Mouse (Mus musculus) megakaryocyte, embryonic 14.5 days (primary cell): ENCODE measurements around the gene Abl1. TPM values are rescaled to one million over a fixed set of nuclear protein-coding genes. Genes with fewer than 3 reads are reported as not detected.
"Not testable (repeated sequence)": the region's sequence is repeated elsewhere in the genome, so short reads cannot be mapped to it uniquely, and the experiment has no call there.

Experiments
- H3K27me3 ChIP-seq: replicated peaks from 2 replicates; pipeline ENCODE3; 2012; ENCODE audit warnings: inconsistent platforms
- H3K36me3 ChIP-seq: replicated peaks from 2 replicates; pipeline ENCODE3; 2012; ENCODE audit warnings: low read length, inconsistent platforms, mixed read lengths
- H3K4me1 ChIP-seq: 2 replicates; pipeline ENCODE4 v1.6.1; 2012; ENCODE audit warnings: inconsistent platforms
- H3K4me3 ChIP-seq: replicated peaks from 2 replicates; pipeline ENCODE3; 2012; ENCODE audit warnings: moderate library complexity, mild to moderate bottlenecking, inconsistent platforms
- H3K9me3 ChIP-seq: 2 replicates; pipeline ENCODE4 v1.6.1; 2012; ENCODE audit warnings: inconsistent platforms
- FLI1 ChIP-seq: IDR thresholded peaks from 2 replicates; pipeline ENCODE4 v1.6.1; 2012; ENCODE audit warnings: low read length, inconsistent platforms, mixed read lengths
- GATA1 ChIP-seq: IDR thresholded peaks from 3 replicates; pipeline ENCODE4 v1.6.1; 2012; ENCODE audit warnings: mixed read lengths, low read length, inconsistent platforms, borderline replicate concordance
- polyA plus RNA-seq: library from polyadenylated mRNA; stranded (reverse); fragments of >175 nt; gene quantifications from 2 replicates; pipeline ENCODE4 v1.2.3, GENCODE M21; 2012; ENCODE audit warnings: low replicate concordance; ENCODE audit not compliant: insufficient read depth

The Abl1 gene
- polyA plus RNA-seq, 1 experiment: 29.4 TPM

DNA sequence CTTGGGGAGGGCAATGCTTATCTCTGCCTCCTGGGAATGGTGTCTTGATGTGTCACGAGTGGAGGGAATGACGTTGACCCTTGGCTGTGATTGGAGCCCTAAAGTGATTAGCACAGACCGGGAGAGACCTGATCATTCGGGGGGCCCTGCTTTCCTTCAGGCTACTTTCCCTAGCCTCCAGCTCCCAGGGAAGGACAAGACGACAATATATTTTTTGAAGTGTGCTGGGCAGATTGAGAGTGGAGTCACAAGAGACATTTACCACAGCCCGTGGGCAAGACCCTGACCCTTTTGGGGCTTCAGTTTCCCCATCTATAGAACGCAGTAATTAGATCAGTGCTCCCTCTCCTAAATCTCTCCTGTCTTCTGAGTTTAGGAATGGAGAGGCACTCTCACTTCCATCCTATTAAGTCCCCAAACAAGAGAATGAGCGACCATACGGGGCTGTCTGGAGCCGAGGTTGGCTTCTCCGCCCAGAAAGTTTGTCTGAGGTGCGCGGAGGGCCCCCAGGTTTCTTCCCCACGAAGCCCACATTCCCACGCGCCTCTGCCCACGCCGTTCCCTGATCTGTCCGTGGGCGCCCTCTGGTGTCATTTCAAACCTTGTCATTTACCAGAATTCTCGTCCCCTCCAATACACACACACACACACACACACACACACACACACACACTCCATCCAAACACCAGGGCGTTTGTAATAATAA lies 33.2 kb upstream of the Abl1 start:
- Histone ChIP-seq H3K4me1 (peaks cover 17% of the 10 kb centered on the region), H3K27me3 (peaks cover 94% of the 10 kb centered on the region), H3K4me3 (peak overlapping the region; percentile 90), H3K36me3 (no peaks in the 10 kb centered on the region), H3K9me3 (peaks cover 32% of the 10 kb centered on the region)
- no peak for TF ChIP-seq FLI1
- TF ChIP-seq GATA1: no peak

DNA sequence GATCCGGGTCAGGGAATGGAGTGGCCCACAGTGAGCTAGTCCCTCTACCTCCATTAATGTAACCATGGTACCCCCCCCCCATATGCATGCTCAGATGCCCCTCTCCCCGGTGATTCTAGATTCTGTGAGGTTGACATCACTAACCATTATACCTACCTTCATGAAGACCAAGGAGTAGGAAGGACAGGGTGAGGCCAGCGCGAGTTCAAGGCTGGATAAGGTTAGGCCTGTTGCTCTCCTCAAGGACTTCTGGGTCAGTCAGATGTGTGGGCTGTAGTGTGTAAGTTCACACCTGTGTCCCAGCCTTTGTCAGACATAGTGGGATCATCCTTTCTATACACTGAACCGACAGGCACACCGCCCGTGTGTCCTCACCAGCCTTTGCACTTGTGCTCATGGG lies 31.8 kb upstream of the Abl1 start:
- Histone ChIP-seq H3K4me1 (peaks cover 17% of the 10 kb centered on the region), H3K36me3 (no peaks in the 10 kb centered on the region), H3K4me3 (no peak overlapping the region), H3K9me3 (peaks cover 34% of the 10 kb centered on the region), H3K27me3 (peaks cover 93% of the 10 kb centered on the region)
- TF ChIP-seq GATA1 (no peak), FLI1 (no peak)

GRCm38 (mm10) chr2:31662939-31663803 lies 25.0 kb upstream of the Abl1 start:
- no peak for TF ChIP-seq GATA1
- TF ChIP-seq FLI1: no peak
- Histone ChIP-seq H3K9me3 (peaks cover 20% of the 10 kb centered on the region), H3K27me3 (peaks cover 80% of the 10 kb centered on the region), H3K4me3 (no peak overlapping the region), H3K36me3 (no peaks in the 10 kb centered on the region), H3K4me1 (peaks cover 21% of the 10 kb centered on the region)

- Histone ChIP-seq H3K9me3 (peaks cover 14% of the 10 kb centered on the region), H3K27me3 (peaks cover 74% of the 10 kb centered on the region)
These were observed 24.4 kb upstream of the Abl1 start for GRCm38 (mm10) chr2:31663804-31664180.

DNA sequence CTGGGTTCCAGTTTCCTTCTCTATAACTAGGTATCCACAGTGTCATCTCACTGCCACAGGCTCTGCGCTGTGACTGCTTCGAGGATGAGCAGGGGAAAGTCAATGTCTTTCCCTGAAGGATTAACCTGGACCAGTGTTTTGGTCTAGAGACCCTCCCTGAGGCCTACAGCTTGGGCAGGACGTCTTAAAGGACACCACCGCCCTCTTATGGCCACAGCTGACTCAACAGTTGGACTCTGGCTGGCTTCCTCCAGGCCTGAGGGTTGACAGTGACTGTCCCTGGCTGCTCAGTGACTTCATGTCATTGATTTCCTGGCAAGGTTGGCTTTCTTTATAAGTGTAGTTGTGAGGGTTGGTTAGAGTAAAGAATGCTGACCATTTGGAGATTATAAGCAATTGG lies 20.8 kb upstream of the Abl1 start:
- no peaks in the 10 kb centered on the region for H3K9me3 ChIP-seq
- H3K4me1 ChIP-seq: peaks cover 37% of the 10 kb centered on the region
- H3K4me3 ChIP-seq: no peak overlapping the region
- no peak for TF ChIP-seq GATA1
- TF ChIP-seq FLI1: no peak
- peaks cover 5% of the 10 kb centered on the region for H3K36me3 ChIP-seq
- H3K27me3 ChIP-seq: peaks cover 40% of the 10 kb centered on the region

More at GRCm38 (mm10) chr2:31663804-31664180, 24.4 kb upstream of the Abl1 start:
- no peaks in the 10 kb centered on the region for H3K36me3 ChIP-seq
- H3K4me1 ChIP-seq: peaks cover 21% of the 10 kb centered on the region
- TF ChIP-seq GATA1: no peak
- no peak for TF ChIP-seq FLI1
- no peak overlapping the region for H3K4me3 ChIP-seq

DNA sequence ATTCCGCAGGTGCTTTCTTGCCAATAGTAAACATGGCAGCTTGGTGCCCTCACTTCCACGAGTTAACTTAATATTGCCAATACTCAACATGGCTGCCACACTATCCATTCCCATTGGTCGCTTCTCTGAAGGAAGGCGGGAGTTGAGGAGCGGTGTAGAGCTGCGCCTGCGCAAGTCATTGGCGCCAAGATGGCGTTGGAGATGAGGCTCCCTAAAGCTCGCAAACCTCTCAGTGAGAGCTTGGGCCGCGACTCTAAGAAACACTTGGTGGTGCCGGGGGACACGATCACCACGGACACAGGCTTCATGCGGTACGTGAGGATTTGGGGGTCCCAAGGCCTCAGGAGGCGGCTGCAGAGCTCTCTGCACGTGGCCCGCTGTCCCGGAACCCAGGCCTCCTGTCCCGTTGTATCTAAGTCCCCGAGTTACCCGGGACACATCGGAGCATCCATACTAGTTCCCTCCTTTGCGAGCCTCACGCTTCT lies 17.6 kb upstream of the Abl1 start, which contains the start of gene Exosc2:
Exosc2 (plus strand) TSS at position 165 of the 485 bp plus-strand sequence.
- peaks cover 45% of the 10 kb centered on the region for H3K4me1 ChIP-seq
- H3K4me3 ChIP-seq: peak within 1 kb of the TSS; percentile 94
- H3K36me3 ChIP-seq: peaks cover 37% of the 10 kb centered on the region
- TF ChIP-seq GATA1 (no peak), FLI1 (no peak)
- H3K27me3 ChIP-seq: peaks cover 13% of the 10 kb centered on the region
- no peaks in the 10 kb centered on the region for H3K9me3 ChIP-seq

DNA sequence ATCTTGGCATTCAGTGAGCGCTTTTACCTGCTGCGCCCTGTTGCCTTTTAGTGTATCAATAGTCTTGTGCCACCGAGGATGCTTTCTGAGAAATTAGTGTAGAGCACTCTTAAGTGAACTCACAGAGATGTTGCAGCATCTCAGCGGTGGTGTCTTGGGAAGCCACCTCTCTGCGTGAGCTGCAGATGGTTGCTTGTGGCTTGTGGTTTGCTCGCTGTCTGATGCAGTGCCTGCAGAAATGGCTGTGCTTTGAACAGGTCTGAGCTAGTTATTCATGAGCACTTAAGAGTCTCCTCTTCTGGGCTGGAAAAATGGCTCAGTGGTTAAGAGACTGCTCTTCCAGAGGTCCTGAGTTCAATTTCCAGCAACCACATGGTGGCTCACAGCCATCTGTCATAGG lies 9.5 kb upstream of the Abl1 start:
- TF ChIP-seq FLI1 (no peak), GATA1 (no peak)
- Histone ChIP-seq H3K9me3 (no peaks in the 10 kb centered on the region), H3K4me1 (peaks cover 13% of the 10 kb centered on the region; the same call in 1 of the 2 replicates), H3K36me3 (peaks cover 78% of the 10 kb centered on the region), H3K4me3 (no peak overlapping the region), H3K27me3 (no peaks in the 10 kb centered on the region)

DNA sequence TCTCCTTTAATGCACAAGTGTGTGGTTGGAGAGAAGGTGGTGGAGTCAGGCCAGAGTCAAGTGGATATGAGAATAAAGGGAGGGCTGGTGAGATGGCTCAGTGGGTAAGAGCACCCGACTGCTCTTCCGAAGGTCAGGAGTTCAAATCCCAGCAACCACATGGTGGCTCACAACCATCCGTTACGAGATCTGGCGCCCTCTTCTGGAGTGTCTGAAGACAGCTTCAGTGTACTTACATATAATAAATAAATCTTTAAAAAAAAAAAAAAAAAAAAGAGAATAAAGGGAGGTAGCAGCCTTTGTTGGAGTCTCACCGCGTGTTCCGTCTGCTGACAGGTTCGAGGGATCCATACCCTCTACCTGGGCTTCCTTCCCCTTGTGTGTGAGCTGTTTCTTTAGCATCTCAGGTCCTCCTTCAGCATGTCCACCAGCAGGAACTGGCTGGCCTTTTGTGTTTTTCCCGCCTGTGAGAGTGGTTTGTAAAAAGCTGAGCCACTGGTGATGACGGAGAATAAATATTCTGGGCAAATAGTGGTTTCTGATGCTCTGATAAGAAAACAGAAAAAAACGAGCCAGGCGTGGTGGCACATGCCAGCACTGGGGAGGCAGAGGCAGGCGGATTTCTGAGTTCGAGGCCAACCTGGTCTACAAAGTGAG lies 7.0 kb upstream of the Abl1 start:
- not testable (repeated sequence) for H3K4me3 ChIP-seq, H3K9me3 ChIP-seq, H3K27me3 ChIP-seq
- peaks cover 55% of the 10 kb centered on the region for H3K36me3 ChIP-seq
- H3K4me1 ChIP-seq: peaks cover 11% of the 10 kb centered on the region; the same call in 1 of the 2 replicates

GRCm38 (mm10) chr2:31681731-31682235 lies 6.4 kb upstream of the Abl1 start:
- Histone ChIP-seq H3K4me3 (no peak overlapping the region), H3K27me3 (no peaks in the 10 kb centered on the region), H3K9me3 (no peaks in the 10 kb centered on the region), H3K36me3 (peaks cover 49% of the 10 kb centered on the region), H3K4me1 (peaks cover 11% of the 10 kb centered on the region; the same call in 1 of the 2 replicates)
- TF ChIP-seq GATA1: no peak
- TF ChIP-seq FLI1: no peak

DNA sequence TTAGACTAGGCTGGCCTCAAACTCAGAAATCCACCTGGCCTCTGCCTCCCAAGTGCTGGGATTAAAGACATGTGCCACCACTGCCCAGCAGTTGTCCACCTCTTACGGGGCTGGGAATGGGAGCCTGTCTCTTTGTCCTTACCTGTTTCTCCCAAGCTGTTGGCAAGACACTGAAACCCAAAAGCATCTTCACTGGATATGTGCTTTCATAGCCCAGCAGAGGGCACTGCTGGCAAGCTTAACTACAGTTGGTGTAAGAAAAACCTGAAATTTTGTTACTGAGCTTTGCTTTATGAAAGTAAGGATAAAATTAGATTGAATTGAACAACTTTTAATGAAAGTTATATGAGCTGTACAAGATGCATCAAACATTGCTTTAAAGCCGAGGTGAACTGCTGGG lies 4.5 kb upstream of the Abl1 start:
- H3K36me3 ChIP-seq: peaks cover 31% of the 10 kb centered on the region
- H3K4me3 ChIP-seq: no peak overlapping the region
- no peaks in the 10 kb centered on the region for H3K27me3 ChIP-seq
- H3K4me1 ChIP-seq: peaks cover 12% of the 10 kb centered on the region
- H3K9me3 ChIP-seq: no peaks in the 10 kb centered on the region
- TF ChIP-seq GATA1 (no peak), FLI1 (no peak)
